Mouse (Mus musculus) natural killer cell, adult 2 months (primary cell): Measurements from ENCODE around the gene Snx29.

ENCODE experiments used
- DNase-seq, 2 experiments: peaks; one replicate each; pipeline ENCODE4 v3.0.0; 2022; ENCODE audit warnings: low spot score in 2 of 2

Snx29 gene

DNA sequence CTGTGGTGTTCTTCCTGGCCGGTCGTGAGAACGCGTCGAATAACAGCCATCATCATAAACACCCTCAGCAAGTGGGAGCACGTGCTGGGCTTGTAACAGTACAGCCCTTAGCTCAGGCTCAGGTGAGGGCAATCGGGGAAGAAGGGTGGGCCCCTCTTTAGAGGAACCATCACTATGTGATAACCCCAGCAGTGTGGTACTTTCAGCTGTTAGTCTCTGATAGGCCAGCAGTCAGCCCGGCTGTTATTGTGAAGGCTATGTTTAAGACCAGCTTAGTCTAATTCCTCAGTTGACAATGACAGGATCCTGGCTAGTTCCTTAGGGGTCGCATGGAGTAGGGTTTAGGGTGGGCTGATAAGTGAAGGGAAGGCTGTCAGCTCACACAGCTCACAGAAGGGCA, 362.6 kb downstream of the Snx29 start:
- no peak for DNase-seq

DNA sequence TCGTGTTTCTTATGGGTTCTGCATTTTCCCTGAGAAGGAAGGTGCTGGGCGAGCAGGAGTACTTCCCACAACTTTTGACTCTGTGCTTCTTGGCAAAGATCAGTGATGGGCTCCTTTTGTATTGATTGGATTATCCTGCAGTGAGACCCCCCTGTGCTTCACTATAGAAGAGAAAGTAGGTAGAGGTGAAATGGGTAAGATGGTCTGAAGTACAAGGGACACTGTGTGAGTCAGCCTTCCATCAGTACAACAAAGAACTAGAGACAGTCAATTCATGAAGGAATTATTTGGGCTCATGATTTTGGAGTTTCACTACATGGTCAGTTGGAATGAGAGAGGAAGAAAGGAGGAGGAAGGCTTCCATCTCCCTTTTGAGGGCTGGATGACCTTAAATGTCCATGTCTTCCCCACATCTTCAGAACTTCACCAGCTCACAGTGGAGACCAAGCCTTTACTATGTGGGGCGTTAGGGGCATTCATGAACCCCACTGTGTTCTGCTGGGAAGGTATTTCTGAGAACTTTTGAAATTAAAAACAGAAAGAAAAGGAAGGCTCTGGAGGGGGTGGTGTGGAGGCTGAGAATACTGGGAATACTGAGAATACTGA, 363.1 kb downstream of the Snx29 start:
- DNase-seq = no peak

DNA sequence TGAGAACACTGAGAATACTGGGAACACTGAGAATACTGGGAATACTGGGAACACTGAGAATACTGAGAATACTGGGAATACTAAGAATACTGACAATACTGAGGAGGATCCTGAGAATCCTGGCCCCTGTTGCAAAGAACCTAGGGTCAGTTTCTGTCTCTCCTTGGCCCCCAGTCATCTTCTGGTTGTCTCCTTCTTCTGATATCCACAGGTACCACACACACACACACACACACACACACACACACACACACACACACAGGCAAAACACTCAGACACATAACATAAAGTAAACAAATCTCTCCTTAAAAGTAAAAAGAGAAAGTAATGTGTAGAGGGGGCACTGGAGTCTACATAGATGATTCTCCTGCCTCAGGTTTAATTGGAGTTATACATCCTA, 365.1 kb downstream of the Snx29 start:
- DNase-seq = peak; percentile 43 to 47

DNA sequence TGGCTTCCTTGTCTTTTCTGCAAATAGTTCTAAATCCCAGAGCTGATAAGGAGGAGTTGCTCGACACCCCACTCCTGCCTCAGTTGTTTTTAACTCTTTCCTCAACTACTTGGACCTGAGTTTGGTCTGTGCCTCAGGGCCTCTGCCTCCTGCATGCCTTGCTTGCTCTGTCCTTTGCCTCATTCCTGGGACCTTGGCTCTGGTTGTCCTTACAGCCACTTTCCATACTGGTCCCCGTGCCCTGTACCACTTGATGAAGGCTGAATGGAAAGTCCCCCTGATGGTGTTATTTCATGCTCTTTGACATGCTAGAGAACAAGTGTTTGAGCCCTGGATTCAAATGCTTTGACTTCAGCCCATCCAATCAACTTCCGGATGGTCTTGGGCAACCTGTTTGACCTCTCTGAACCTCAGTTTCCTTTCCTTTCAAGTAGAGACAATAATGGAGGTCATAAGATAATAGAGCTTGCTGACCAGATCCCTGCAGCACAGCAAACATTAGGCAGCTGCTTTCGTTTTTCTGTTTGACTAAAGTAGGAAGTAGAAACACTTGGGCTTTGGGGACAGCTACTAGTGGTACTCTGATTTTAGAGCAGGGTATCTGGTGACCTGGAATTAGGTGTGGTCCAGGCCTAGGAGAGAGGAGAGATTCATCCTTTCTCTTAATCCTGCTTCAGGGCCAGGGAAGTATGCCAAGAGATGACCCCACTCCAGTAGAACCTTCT, 365.7 kb downstream of the Snx29 start:
- DNase-seq = no peak

DNA sequence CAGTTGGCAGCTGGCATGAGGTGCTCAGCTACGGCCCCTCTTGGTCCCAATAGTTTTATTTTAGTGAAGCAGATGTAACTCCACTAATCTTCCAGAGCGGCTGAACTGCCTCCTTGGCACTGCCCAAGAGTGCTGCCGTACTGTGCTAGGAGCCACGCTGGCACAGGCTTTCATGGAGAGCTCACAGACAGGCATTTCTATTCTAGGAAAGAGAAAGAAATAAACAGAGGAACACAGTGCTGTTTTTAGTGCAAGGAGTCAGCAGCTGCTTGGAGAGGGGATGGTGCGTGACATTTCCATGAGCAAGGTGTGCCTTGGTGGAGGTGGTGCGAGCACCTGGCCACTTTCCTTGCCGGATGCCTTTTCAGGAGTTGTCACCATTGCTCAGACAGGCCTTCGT, 367.4 kb downstream of the Snx29 start:
- DNase-seq = no peak

DNA sequence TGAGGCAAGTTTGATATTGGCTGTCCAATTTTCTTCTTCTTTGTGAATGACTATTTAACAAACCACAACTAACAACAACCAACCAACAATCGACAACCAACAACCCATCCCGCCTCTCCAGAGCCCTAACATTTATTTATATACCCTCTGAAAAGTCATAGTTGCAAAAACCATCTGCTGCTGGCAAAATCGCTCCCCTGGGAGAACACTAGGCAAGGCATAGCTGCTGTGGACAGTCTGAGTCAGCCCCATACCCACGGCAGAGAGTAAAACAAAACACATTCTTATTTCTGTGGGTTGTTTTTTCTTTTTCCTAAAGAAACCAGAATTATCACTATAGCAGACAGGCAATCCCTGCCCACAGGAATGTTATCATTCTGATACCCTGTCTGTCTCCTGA, 368.0 kb downstream of the Snx29 start:
- no peak for DNase-seq

DNA sequence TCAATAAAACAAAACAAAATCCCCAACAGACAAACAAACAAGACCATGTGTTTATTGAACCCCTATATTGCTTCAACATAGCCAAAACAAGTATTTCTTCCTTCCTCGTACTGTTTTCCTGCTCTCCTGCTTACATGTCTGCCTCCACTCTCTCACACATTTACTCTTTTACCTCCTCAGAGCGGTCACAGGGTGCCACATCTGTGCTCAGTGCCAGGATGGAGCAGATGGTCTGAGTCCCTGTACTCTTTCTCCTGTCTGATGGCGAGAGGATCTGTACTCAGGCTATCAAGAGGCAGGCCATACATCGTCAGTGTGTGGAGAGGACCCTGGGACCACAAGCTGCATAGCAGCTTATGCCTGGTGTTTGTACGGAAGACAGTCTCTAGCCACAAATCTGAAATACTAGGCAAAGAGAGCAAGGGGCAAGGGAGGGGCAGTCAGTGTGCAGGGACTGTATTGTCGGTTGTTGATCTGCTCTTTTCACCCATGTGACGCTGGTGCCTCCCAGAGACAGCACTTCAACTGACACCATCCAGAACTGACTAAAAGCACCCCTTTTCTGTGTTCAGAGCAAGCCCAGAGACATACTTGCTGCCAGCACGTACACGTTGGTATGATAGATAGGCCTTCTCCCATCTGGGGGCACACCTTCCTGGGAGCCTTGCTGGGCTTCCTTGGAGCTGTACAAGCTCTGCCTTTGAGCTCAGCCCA, 368.9 kb downstream of the Snx29 start:
- no peak for DNase-seq

DNA sequence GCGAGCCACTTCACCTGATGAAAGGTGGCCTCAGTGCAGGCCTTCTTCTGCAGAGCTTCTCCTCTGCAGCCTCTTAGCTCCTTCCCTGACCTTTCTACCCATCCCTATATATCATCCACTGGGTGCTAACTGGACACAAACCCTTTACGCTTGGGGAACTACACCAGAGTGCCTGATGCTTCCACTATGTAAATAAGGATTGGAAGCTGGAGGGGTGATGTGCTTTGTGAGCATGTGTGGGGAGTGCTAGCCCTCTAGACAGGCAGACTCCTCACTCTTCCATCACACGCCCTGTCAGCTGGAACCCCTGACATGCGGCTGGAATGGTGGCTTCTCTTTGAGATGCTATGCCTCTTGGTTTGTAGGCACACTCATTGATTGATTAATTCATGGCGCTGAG, 370.0 kb downstream of the Snx29 start:
- no peak for DNase-seq

DNA sequence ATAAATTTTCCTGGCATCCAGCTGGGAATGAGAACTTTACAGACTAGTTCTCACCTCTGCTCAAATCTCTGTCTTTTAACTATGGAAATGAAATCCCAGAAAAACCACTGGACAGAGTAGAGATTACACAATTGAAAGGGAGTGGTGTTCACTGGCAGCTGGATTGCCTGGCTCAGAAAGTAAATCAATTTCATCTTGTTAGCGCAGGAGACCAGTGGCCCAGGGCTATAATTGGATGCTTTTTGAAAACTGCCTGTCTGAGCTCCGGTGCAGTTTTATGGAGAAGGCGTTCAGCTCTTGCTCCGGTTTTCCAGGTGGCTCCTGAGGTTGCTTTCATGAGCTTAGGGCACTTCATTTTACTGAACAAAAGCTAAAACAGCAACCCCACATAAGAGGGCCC, 371.7 kb downstream of the Snx29 start:
- no peak for DNase-seq

DNA sequence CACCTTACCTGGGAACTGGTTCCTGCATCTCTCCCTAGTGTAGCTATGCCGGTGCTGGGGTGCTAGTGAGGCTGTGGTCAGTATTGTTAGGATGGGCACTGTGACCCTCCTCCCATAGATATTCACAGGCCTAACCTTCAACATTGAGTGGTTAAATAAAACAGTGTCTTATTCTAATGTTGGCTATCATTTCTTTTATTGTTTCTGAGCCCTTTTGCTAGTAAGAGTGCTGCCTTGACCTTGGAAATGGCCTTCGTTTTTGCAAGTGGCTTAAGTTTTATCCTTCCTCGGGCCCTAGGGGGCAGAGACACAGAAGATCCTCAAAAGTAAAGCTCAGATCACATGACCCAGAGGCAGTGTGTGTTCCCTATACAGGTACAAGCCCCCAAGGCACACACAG, 374.1 kb downstream of the Snx29 start:
- no peak for DNase-seq

DNA sequence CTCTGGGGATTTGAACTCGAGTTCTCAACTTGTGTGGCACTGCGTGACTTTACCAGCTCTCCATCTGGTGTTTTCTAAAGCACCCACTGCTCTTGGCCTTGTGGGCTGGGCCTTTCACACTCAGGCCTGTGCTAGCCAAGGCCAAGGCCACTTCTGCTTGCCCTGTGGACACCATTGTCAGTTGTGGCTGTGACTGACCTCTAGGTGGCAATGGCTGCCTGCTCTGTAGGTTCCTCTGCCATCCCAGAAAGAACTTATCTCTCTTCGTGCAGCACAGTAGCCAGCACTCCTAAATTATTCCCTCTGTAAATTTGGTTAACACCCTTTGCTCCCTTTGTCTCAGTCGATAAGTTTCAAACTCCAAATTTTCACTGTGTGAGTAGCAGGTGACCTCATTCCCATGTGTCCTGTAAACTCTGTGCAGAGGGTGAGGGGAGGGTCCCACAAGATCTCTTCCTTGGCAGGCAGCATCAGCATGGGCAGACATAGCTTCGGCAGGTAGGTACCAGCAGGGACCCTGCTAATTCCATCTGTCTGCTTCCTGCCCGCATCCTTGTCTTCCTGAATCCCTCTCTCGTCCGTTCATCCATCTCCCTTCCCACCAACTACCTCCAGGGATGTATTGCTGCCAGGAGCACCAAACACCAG, 375.1 kb downstream of the Snx29 start:
- DNase-seq = no peak

DNA sequence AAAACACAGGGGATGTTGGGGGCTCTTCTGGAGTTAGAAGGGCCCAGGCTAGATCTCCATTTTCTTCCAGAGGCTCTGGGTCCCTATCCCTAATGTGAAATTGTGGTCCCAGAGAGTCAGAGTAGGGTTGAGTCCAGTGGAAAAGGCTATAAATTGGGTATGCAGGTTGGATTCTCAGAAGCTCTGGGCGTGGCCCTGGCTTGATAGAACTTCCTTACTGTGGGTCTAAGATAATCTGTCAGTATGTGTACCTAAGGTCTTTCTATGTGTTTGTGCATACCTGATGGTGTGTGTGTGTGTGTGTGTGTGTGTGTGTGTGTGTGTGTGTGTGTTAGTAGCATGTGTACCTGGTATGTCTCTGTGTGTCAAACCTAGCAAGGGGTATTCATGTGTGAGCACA, 378.9 kb downstream of the Snx29 start:
- no peak for DNase-seq

DNA sequence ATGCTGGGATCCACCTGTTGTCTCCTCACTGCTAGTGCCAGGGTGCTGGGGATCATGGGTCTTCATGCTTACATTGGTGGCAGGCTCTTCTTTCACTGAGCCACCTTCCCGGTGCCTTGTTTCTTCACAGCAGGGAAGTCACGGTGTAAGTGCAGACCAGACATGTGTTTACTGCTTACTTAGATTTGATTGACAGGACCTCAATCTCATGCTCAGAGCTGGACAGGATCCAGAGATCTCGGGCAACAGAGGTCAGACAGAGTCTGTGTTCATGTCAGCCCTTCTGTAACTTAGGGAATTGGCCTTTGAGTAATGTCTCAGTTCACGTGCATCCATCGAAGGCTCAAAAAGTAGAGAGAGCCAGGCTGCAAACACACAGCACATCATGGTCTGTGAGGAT, 381.4 kb downstream of the Snx29 start:
- no peak for DNase-seq

DNA sequence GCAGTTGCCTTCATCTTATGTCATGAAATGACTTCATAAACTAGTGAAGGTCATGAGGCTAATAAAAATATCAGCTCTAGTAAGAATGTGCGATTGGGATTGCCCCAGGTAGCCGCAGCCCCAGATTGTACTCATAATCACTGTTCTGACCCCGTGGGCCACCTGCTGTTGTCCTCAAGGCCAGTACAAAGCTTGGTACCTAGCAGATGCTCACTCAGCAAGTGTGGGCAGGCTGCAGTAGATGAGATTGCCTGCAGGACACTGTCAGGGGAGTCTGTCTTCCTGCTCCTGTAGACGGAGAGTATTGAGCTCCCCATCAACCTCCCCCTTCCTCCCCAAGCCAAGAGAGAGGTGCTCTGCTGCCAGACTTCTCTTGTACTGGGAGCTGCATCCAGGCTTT, 382.7 kb downstream of the Snx29 start:
- no peak for DNase-seq

DNA sequence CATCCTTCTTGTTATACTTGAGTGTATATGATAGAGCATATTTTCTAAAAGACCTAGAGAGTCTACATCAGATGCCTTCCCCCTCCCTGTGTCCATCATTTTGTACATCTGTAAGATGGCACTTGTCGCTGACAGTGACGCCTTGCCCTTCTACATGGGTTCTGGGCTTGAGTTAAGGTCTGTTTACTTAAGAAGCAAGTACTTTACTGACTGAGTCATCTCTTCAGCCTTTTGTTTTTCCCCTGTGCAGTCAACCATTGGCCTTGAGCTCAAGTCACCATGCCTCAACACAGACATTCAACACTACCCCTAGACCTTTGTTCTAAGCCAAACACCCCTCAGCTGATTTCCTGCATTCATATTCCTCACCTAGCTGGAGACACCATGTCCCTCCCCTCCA, 385.4 kb downstream of the Snx29 start:
- DNase-seq = no peak

DNA sequence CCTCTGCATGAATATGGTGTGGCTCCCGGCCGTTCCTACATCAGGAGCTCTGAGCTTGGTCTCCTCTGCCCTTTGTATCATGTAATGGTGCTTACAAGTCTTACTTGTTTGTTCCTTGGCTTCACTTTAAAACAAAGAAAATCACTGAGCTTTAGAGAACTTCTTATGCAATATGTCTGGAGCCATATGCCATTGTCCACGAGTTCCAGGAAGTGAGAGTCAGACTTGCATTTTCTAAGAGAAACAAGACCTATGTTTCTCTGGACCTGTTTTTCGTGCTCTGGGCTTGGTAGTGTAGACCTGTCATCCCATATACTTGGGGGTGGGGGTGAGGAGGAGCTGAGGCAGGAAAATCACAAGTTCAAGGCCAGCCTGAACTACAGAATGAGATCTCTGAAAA, 386.7 kb downstream of the Snx29 start:
- no peak for DNase-seq

DNA sequence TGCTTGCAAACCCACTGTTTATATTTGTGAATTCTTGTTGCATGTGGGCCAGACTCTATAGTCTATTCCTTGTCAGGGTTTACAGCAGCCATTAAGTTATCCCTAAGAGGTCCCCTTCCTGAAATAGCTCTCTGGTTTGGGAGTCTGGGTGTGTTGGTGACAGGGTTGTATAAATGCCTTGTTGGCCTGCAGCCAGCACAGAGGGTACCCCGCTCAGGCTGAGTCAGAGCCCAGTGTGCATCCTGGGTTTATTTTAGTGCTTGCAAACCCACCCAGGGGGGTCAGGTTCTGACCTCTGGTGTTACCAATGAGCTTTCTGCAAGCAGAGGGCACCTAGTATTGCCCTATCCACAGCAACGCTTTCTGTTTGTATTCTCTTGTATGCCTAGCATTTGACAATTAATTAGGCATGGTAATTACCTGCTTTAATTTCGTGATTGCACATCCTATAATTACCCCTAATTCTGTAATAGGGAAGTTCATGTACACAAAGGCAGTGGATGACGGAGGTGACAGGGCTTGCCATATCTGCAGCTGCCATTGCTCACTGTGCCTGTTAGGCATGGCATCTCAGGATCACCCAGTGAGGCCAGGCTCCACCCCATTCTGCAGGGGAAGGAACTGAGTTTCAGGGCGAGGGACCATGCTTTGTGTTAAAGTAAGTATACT, 387.4 kb downstream of the Snx29 start:
- DNase-seq = no peak

DNA sequence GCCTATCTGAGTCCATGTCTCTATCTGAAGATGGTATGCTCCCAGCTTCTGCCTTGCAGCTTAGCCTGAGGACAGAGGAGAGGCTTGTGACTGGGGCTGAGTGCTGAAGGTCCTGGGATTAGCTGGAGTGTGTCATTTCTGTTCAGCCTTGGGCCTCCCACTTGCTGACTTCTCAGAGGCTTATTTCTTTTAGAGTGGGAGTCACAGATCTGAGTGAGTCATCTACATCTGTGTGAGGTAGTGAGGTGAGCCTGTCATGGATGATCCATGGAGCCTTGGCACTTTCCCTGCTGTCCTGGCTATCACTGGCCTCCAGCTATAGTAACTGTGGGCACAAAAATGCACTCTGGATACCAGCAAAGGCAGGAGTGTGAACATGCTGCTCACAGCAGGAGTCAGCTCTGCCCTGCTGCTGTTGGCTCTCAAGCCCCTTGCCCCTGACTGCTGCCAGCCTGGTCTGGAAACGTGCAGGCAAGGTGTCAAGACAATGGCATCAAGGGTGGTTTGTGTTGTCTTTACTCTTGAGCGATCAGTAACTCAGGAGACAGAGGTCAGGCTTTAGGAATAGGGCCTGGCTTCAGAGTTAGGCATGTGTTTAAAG, 390.7 kb downstream of the Snx29 start:
- DNase-seq = no peak

DNA sequence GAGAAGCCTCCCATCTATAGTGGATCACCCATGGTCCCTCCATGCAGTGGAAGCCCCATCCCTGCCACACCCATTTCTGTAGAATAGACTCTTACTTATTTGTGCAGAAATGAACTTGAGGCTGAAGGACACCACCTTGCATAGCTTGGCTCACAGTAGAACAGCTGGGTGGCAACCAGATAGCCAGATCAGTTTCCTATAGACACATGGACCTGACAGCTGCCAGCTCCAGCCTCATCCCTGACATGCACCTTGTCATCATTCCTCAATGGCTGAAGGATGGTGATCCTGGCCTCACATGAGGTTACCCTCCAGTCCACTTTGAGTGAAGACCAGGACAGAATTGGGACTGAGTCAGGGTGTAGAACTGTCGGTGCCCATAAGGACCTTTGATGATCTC, 394.2 kb downstream of the Snx29 start:
- DNase-seq = no peak

DNA sequence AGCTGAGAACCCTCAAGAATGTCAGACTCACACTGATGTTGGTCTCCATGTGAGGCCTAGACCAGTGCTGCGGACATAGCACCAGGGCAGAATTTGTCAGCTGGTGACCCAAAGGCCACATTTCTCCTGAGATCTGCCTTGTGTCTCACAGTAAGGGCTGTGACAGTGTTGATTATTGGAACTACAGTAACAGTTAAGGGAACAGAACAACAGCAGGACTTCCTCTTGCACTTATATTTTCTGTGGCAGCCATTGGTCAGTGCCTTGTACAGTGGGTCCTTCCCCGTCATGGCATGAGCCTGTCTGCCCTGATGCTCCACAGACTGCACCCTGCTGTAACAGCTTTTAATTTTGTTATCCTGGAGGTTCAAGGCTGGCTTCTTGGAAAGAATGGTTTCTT, 403.2 kb downstream of the Snx29 start:
- DNase-seq = no peak

DNA sequence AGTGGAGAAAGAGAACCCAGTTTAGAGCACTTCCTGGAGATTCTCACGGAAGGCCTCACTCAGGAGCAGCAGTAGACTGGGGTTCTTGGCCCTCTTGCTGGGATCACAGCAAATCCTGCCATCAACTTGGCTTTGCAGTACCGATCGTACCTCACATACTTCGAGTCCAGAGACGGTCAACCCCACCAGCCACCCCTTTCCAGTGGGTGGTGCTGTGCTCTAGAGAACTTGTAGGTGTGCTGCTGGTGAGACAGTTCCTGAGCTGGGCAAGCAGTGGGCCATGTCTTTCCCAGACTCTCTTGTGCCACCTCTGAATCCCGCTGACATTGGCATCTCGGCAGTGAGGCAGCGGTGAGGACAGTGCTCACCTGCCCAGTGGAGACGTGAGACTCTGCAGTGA, 404.6 kb downstream of the Snx29 start:
- DNase-seq = no peak

DNA sequence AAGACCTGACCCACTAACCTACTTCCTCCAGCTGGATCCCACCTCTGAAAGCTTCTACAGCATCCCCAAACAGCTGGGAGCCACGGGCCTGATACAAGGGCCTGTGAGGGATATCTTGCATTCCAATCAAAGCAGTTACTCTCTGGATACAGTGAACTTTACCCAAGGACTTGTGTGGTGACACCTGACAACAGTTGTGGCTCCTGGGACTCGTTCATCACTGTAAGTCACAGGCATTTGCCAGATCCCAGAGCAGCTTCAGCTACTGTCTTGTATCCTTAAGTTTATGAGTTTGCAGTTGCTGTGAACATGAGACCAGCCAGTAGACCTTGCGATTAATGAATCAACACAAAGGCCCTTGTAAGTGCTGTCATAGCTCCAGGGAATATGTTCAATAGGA, 405.4 kb downstream of the Snx29 start:
- no peak for DNase-seq
